Mouse (Mus musculus) forebrain, embryonic 16.5 days (tissue): Measurements from ENCODE around the gene H2afy2. TPM values are rescaled to one million over a fixed set of nuclear protein-coding genes. Genes with fewer than 3 reads are reported as not detected.

ENCODE experiments used
- ATAC-seq: fragments of 200-750 bp; cut with Nextera tagmentation; 2 replicates; pipeline ENCODE4 v1.8.0; 2017; ENCODE audit warnings: mild to moderate bottlenecking, moderate library complexity
- H3K27ac ChIP-seq: fragments of 300-500 bp; sonication (generic); 2 replicates; pipeline ENCODE4 v1.5.1; 2014; ENCODE audit warnings: low read length, control low read depth
- H3K27me3 ChIP-seq: fragments of 300-500 bp; sonication (generic); replicated peaks from 2 replicates; pipeline ENCODE4 v1.6.1; 2014; ENCODE audit warnings: low read length; ENCODE audit not compliant: control insufficient read depth, insufficient read depth
- H3K36me3 ChIP-seq: fragments of 300-500 bp; sonication (generic); 2 replicates; pipeline ENCODE4 v1.6.1; 2014; ENCODE audit not compliant: control insufficient read depth, insufficient read depth
- H3K4me1 ChIP-seq: fragments of 300-500 bp; sonication (generic); replicated peaks from 2 replicates; pipeline ENCODE4 v1.6.1; 2014; ENCODE audit warnings: low read length; ENCODE audit not compliant: control insufficient read depth, insufficient read depth
- H3K4me2 ChIP-seq: fragments of 300-500 bp; sonication (generic); 2 replicates; pipeline ENCODE4 v1.6.1; 2014; ENCODE audit warnings: mild to moderate bottlenecking, low read length, control low read depth
- H3K4me3 ChIP-seq: fragments of 300-500 bp; sonication (generic); replicated peaks from 2 replicates; pipeline ENCODE4 v1.5.1; 2014; ENCODE audit warnings: mild to moderate bottlenecking, low read length, control low read depth
- H3K9ac ChIP-seq: fragments of 300-500 bp; sonication (generic); replicated peaks from 2 replicates; pipeline ENCODE4 v1.6.1; 2014; ENCODE audit warnings: low read depth, low read length, control low read depth
- H3K9me3 ChIP-seq: fragments of 300-500 bp; sonication (generic); 2 replicates; pipeline ENCODE4 v1.6.1; 2016; ENCODE audit warnings: low read length; ENCODE audit not compliant: control insufficient read depth
- WGBS: fragments of 180-500 bp; shearing (Covaris S2); extraction: QIAGEN DNeasy Blood & Tissue Kit; methylation state at CpG from one replicate; pipeline ENCODE4 v1.1.7; 2014; 5-methylcytosine and 5-hydroxymethylcytosine counted together
- polyA plus RNA-seq: library from polyadenylated mRNA; unstranded; fragments of >200 nt; fragmentation: Nextera tagmentation; extraction: Ambion mirVana; gene quantifications from 2 replicates; pipeline ENCODE4 v1.2.1, GENCODE M21; 2015

Gene H2afy2
- polyA plus RNA-seq, 1 experiment from 2014 or later: 301 TPM

DNA sequence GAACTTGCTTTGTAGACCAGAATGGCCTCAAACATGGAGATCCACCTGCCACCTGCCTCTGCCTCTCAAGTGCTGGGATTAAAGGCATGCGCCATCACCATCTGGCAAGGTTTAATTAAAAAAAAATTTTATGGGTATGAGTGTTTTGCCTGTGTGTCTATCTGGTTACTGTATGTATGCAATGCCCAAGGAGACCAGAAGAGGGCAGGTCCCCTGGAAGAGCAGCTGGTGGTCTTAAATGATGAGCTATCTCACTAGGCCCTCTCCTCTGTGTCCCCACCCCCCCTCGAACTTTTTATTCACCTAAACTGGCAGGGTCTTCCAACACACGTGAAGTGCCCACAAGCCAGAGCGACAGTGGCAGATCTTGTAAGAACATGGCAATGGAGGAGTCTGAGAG is 42.1 kb downstream of the H2afy2 start:
- peaks cover 65% of the 10 kb centered on the region for H3K36me3 ChIP-seq
- WGBS: 90% methylated on average over 4 of the region's 4 CpGs
- H3K27me3 ChIP-seq: no peaks in the 10 kb centered on the region
- no peak overlapping the region for H3K9ac ChIP-seq
- H3K27ac ChIP-seq: no peak overlapping the region
- H3K4me2 ChIP-seq: no peak overlapping the region
- no peaks in the 10 kb centered on the region; the same call in 1 of the 2 replicates for H3K4me1 ChIP-seq
- no peak for ATAC-seq
- no peak overlapping the region for H3K4me3 ChIP-seq
- H3K9me3 ChIP-seq: peaks cover 3% of the 10 kb centered on the region; the same call in 1 of the 2 replicates

DNA sequence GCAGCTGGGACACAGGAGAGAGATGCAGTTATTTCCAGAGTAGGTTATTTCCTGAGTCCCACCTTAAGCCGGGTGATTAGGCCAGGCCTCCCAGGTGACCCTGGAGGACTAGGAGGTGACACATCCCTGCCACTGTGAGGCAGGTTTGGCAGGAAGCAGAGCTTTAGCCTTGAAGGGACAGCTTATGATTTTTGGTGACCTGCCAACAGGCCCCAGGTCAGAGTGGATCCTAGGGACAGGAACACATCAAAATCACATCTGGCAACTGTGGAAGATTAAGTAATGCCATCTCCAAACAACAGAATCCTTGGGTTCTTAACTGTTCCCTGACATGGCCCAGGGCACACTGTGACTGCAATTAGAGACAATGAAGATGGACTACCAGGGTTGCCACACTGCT is 42.6 kb downstream of the H2afy2 start:
- no peak overlapping the region for H3K9ac ChIP-seq

GRCm38 (mm10) chr10:61738126-61738525 is 45.8 kb downstream of the H2afy2 start:
- no peaks in the 10 kb centered on the region; the same call in 1 of the 2 replicates for H3K4me1 ChIP-seq
- no peak overlapping the region for H3K4me3 ChIP-seq
- ATAC-seq: no peak
- H3K27me3 ChIP-seq: no peaks in the 10 kb centered on the region
- 90% methylated on average over 4 of the region's 4 CpGs for WGBS
- no peak overlapping the region for H3K4me2 ChIP-seq
- peaks cover 37% of the 10 kb centered on the region for H3K36me3 ChIP-seq
- no peaks in the 10 kb centered on the region for H3K9me3 ChIP-seq
- no peak overlapping the region for H3K9ac ChIP-seq
- no peak overlapping the region for H3K27ac ChIP-seq

More for the DNA sequence above, 42.6 kb downstream of the H2afy2 start:
- WGBS: 95% methylated on average over 1 of the region's 1 CpGs
- Histone ChIP-seq H3K4me2 (no peak overlapping the region), H3K4me1 (no peaks in the 10 kb centered on the region; the same call in 1 of the 2 replicates), H3K9me3 (peaks cover 3% of the 10 kb centered on the region; the same call in 1 of the 2 replicates), H3K36me3 (peaks cover 61% of the 10 kb centered on the region), H3K27me3 (no peaks in the 10 kb centered on the region), H3K27ac (no peak overlapping the region), H3K4me3 (no peak overlapping the region)
- ATAC-seq: no peak

DNA sequence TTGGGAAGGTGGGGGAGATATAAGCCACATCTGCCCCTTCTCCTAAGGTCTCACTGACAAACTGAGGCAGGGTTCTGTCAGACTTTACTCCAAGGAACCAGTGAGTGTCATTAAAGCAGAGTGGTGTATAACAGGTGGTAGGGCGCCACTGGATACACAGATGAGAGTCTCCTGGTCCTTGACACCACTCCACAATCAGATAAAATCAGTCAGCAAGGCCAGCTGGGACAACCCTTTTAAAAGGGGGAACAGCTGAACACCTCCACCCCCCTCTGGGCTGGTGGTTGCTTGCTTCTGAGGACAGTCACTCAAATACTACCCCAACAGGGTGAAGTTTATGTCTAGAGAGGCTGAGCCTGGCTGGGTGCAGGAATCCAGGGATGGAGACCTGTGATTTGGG is 46.4 kb downstream of the H2afy2 start:
- 97% methylated on average over 1 of the region's 1 CpGs for WGBS
- H3K27ac ChIP-seq: peak overlapping the region; percentile 77; the same call in 1 of the 2 replicates
- H3K36me3 ChIP-seq: peaks cover 31% of the 10 kb centered on the region
- H3K4me3 ChIP-seq: no peak overlapping the region
- H3K4me1 ChIP-seq: no peaks in the 10 kb centered on the region; the same call in 1 of the 2 replicates
- H3K27me3 ChIP-seq: no peaks in the 10 kb centered on the region
- H3K4me2 ChIP-seq: no peak overlapping the region
- no peak for ATAC-seq
- H3K9me3 ChIP-seq: no peaks in the 10 kb centered on the region
- H3K9ac ChIP-seq: no peak overlapping the region

- ATAC-seq: peak; percentile 70
- Histone ChIP-seq H3K9me3 (no peaks in the 10 kb centered on the region), H3K4me2 (no peak overlapping the region), H3K27me3 (no peaks in the 10 kb centered on the region), H3K4me3 (no peak overlapping the region), H3K27ac (peak overlapping the region; percentile 77), H3K9ac (0 out of 2 replicates have a peak overlapping the region, but pooled peaks have one; percentile 1), H3K4me1 (no peaks in the 10 kb centered on the region; the same call in 1 of the 2 replicates), H3K36me3 (peaks cover 26% of the 10 kb centered on the region)
- 49% methylated on average over 10 of the region's 10 CpGs for WGBS
Observed at GRCm38 (mm10) chr10:61736671-61737078, 47.3 kb downstream of the H2afy2 start.

DNA sequence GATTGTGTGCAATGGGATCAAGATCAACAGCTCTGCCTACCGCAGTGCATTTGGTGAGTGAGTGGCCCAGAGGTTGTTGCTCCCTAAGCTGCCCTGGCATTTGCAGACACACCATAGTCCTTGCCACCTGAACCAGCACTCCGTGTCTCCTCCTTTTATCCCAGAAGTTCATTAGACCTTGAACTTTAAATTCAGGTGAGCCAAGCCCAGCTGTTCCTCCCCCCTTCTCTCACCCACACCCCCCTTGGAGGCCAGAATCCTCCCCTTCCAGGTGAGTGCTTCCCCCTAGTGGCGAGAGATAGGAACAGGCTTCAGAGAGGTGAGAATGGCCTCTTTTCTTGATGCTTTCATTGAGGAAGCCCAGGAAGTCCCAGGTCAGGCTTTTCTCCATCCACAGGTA is 49.6 kb downstream of the H2afy2 start:
- no peak overlapping the region for H3K27ac ChIP-seq
- H3K27me3 ChIP-seq: no peaks in the 10 kb centered on the region
- ATAC-seq: no peak
- H3K4me3 ChIP-seq: no peak overlapping the region
- H3K9me3 ChIP-seq: no peaks in the 10 kb centered on the region
- WGBS: 39% methylated on average over 3 of the region's 3 CpGs
- H3K36me3 ChIP-seq: peaks cover 12% of the 10 kb centered on the region
- H3K4me2 ChIP-seq: no peak overlapping the region
- no peaks in the 10 kb centered on the region; the same call in 1 of the 2 replicates for H3K4me1 ChIP-seq
- no peak overlapping the region for H3K9ac ChIP-seq

DNA sequence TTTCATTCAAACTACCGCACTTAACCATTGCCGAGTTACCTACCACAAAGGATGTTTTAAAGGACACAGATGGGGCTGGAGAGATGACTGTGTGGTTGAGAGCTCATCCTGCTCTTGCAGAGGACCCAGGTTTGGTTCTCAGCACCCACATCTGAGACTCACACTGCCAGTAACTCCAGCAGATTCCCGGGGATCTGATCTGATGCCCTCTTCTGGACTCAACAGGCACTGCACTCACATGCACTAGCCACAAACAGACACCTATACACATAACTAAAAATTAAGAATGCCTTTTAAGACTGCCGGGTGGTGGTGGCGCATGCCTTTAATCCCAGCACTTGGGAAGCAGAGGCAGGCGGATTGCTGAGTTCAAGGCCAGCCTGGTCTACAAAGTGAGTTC is 53.8 kb downstream of the H2afy2 start:
- Histone ChIP-seq H3K4me3 (no peak overlapping the region), H3K4me1 (no peaks in the 10 kb centered on the region), H3K9ac (no peak overlapping the region), H3K4me2 (no peak overlapping the region), H3K27me3 (no peaks in the 10 kb centered on the region), H3K9me3 (no peaks in the 10 kb centered on the region), H3K27ac (no peak overlapping the region), H3K36me3 (no peaks in the 10 kb centered on the region)
- 94% methylated on average over 6 of the region's 6 CpGs for WGBS
- no peak for ATAC-seq

DNA sequence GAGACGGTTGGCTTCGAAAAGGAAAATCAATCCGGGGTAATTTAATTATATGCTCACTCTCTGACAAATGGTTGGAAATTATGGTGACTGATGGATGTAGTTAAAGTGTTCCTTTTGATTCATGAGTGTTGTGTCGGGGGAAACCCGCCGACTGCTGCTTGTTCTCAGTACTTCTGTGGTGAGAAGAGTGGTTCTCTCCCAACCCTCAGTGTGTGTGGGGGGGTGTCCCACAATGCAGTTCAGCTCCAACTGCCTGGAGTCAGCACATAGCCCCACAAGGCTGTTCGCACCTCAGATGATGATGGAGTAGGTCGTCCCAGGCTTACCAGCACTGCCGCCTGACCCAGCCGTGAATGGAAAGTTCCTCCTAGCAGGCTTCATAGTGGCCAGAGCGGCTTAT is 54.8 kb downstream of the H2afy2 start:
- H3K9me3 ChIP-seq: no peaks in the 10 kb centered on the region
- H3K4me1 ChIP-seq: no peaks in the 10 kb centered on the region
- H3K36me3 ChIP-seq: no peaks in the 10 kb centered on the region
- ATAC-seq: no peak
- H3K27ac ChIP-seq: no peak overlapping the region
- 82% methylated on average over 11 of the region's 11 CpGs for WGBS
- no peak overlapping the region for H3K4me3 ChIP-seq
- H3K27me3 ChIP-seq: no peaks in the 10 kb centered on the region
- no peak overlapping the region for H3K4me2 ChIP-seq
- no peak overlapping the region for H3K9ac ChIP-seq

GRCm38 (mm10) chr10:61723271-61723670 is 60.7 kb downstream of the H2afy2 start:
- Histone ChIP-seq H3K4me3 (no peak overlapping the region), H3K4me2 (no peak overlapping the region), H3K27ac (no peak overlapping the region), H3K36me3 (no peaks in the 10 kb centered on the region), H3K9me3 (no peaks in the 10 kb centered on the region), H3K27me3 (no peaks in the 10 kb centered on the region), H3K4me1 (no peaks in the 10 kb centered on the region), H3K9ac (no peak overlapping the region)
- WGBS: 77% methylated on average over 6 of the region's 6 CpGs
- ATAC-seq: no peak

DNA sequence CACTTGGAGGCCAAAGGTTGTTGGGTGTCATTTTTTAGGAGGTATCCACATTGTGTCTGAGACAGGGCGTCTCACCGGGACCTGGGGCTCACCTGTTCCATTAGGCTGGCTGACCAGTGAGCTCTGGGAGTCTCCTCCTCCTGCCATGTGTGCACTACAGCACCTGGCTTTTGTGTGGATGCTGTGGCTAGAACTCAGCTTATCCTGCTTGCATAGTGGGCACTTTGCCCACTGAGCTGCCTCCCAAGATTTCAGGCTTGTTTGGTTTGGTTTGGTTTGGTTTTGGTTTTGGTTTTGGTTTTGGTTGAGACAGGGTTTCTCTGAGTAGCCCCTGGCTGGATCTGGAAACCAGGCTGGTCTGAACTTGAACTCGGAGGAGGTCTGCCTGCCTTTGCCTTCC is 61.7 kb downstream of the H2afy2 start:
- no peak for ATAC-seq
- H3K9me3 ChIP-seq: no peaks in the 10 kb centered on the region
- no peaks in the 10 kb centered on the region for H3K4me1 ChIP-seq
- no peak overlapping the region for H3K9ac ChIP-seq
- no peaks in the 10 kb centered on the region for H3K36me3 ChIP-seq
- H3K4me2 ChIP-seq: no peak overlapping the region
- no peak overlapping the region for H3K27ac ChIP-seq
- no peaks in the 10 kb centered on the region for H3K27me3 ChIP-seq
- 77% methylated on average over 3 of the region's 3 CpGs for WGBS
- no peak overlapping the region for H3K4me3 ChIP-seq
